Mouse (Mus musculus) myocyte (in vitro differentiated cells): ENCODE measurements at regions not wholly inside any gene's neighbourhood (a gene's known extent, or its start where the extent isn't known, plus 50 kb on each side); places are given as distances from the start of the nearest gene placed in this dataset.

Source experiments
- CEBPB ChIP-seq: IDR thresholded peaks from 2 replicates; pipeline ENCODE4 v1.6.1; 2011; ENCODE audit warnings: mild to moderate bottlenecking, moderate library complexity; ENCODE audit not compliant: poor library complexity, insufficient read depth, severe bottlenecking
- E2F4 ChIP-seq: IDR thresholded peaks from one replicate; pipeline ENCODE4 v1.6.1; 2011; ENCODE audit warnings: mild to moderate bottlenecking, control low read depth, moderate library complexity; ENCODE audit not compliant: insufficient read depth
- MAX ChIP-seq: IDR thresholded peaks from one replicate; pipeline ENCODE4 v1.6.1; 2011; ENCODE audit warnings: low read depth, mild to moderate bottlenecking, control low read depth
- MYOG ChIP-seq, 3 experiments: IDR thresholded peaks; one replicate each; pipeline ENCODE4 v1.6.1; 2011; ENCODE audit warnings: control low read depth in 2 of 3, low read depth in 2 of 3, mild to moderate bottlenecking in 2 of 3; ENCODE audit not compliant: insufficient read length in 2 of 3, control insufficient read depth in 1 of 3, insufficient read depth in 1 of 3
- POLR2A ChIP-seq: IDR thresholded peaks from one replicate; pipeline ENCODE4 v1.6.1; 2011; ENCODE audit warnings: low read depth, mild to moderate bottlenecking, control low read depth, moderate library complexity; ENCODE audit not compliant: insufficient read length
- POLR2AphosphoS2 ChIP-seq: IDR thresholded peaks from one replicate; pipeline ENCODE4 v1.6.1; 2011; ENCODE audit warnings: low read depth, control low read depth; ENCODE audit not compliant: insufficient read length
- TCF12 ChIP-seq: IDR thresholded peaks from one replicate; pipeline ENCODE4 v1.6.1; 2011; ENCODE audit warnings: mild to moderate bottlenecking, control low read depth; ENCODE audit not compliant: poor library complexity, insufficient read depth, severe bottlenecking
- USF1 ChIP-seq: IDR thresholded peaks from one replicate; pipeline ENCODE4 v1.6.1; 2011; ENCODE audit warnings: low read depth, mild to moderate bottlenecking, control low read depth, moderate library complexity

DNA sequence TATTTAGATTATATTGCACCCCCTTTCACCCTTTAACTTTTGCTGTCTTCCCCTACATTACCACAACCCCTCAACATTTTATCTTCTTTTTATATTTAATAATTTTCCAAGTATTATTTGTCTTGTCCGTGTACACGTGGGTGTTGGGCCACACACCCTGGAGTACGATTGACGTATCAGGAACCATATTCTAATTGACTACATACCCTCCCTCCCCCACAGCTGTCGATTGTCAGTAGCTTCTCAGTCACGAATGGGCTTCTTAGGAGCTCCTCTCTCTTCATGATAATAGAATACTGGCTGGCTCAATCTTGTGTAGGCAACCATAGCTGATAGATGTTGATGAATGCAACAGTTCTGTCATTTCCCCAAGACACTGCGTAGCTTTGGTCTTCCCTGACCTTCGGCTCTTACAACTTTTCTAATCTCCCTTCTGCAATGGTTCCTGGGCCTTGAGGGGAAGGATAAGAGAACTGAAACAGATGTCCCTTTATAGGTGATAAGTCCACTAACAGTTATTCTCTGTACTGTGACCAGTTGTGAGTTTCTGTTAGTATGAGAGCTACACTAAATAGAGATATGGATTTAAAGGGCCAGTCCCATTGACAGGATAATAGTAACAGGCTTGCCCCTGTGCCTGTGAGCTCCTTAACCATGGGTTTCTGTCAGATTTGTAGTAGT lies 310.9 kb downstream of the Epha7 start:
- TF ChIP-seq E2F4 (no peak), USF1 (no peak), POLR2A (no peak), CEBPB (no peak), POLR2AphosphoS2 (no peak), MAX (no peak), TCF12 (no peak), MYOG (IDR thresholded peaks at IDR 0.05; ENCODE audit: control insufficient read depth in 1 of 3, insufficient read depth in 1 of 3, insufficient read length in 2 of 3, low read depth in 2 of 3) (no peak)
